Mouse (Mus musculus): ENCODE data around the gene Dvl1. TPM values are rescaled to one million over a fixed set of nuclear protein-coding genes. Genes with fewer than 3 reads are reported as not detected.

Dvl1 gene
- polyA plus RNA-seq, 1 experiment: 123 TPM

GRCm38 (mm10) chr4:155883587-155883986, 36.4 kb downstream of the Dvl1 start:
- TF ChIP-seq POLR2A (IDR thresholded peaks at IDR 0.05; ENCODE audit: low read depth, low read length) (no peak), CTCF (conservative IDR thresholded peaks at IDR 0.05; ENCODE audit: insufficient read depth, insufficient read length, low read depth, low read length) (no peak)
- WGBS: 68% methylated on average over 3 of the region's 3 CpGs
- Histone ChIP-seq H3K4me3 (ENCODE audit: insufficient read depth, low read depth, low read length) (no peak overlapping the region), H3K36me3 (ENCODE audit: control insufficient read depth, insufficient read depth, low read length) (no peaks in the 10 kb centered on the region), H3K27me3 (replicated peaks; ENCODE audit: control insufficient read depth, insufficient read depth, low read length) (no peaks in the 10 kb centered on the region), H3K27ac (ENCODE audit: insufficient read depth, low read depth, low read length) (peak overlapping the region; percentile 76), H3K4me1 (ENCODE audit: control insufficient read depth, insufficient read depth, low read length) (no peaks in the 10 kb centered on the region)
- DNase-seq: peak; percentile 54

- Histone ChIP-seq H3K27ac (ENCODE audit: insufficient read depth, low read depth, low read length) (no peak overlapping the region), H3K36me3 (ENCODE audit: control insufficient read depth, insufficient read depth, low read length) (no peaks in the 10 kb centered on the region), H3K27me3 (replicated peaks; ENCODE audit: control insufficient read depth, insufficient read depth, low read length) (no peaks in the 10 kb centered on the region), H3K4me1 (ENCODE audit: control insufficient read depth, insufficient read depth, low read length) (no peaks in the 10 kb centered on the region), H3K4me3 (ENCODE audit: insufficient read depth, low read depth, low read length) (no peak overlapping the region)
- 93% methylated on average over 5 of the region's 5 CpGs for WGBS
- no peak for DNase-seq
- no peak for TF ChIP-seq CTCF (conservative IDR thresholded peaks at IDR 0.05; ENCODE audit: insufficient read depth, insufficient read length, low read depth, low read length)
- no peak for TF ChIP-seq POLR2A (IDR thresholded peaks at IDR 0.05; ENCODE audit: low read depth, low read length)
Observed at GRCm38 (mm10) chr4:155886330-155886729, 39.1 kb downstream of the Dvl1 start.

- no peak for DNase-seq
- WGBS: 88% methylated on average over 10 of the region's 10 CpGs
- TF ChIP-seq CTCF (conservative IDR thresholded peaks at IDR 0.05; ENCODE audit: insufficient read depth, insufficient read length, low read depth, low read length) (no peak), POLR2A (IDR thresholded peaks at IDR 0.05; ENCODE audit: low read depth, low read length) (no peak)
- no peak overlapping the region for H3K27ac ChIP-seq (ENCODE audit: insufficient read depth, low read depth, low read length)
- peaks cover 2% of the 10 kb centered on the region; the same call in 1 of the 2 replicates for H3K4me1 ChIP-seq (ENCODE audit: control insufficient read depth, insufficient read depth, low read length)
- no peak overlapping the region for H3K4me3 ChIP-seq (ENCODE audit: insufficient read depth, low read depth, low read length)
- H3K27me3 ChIP-seq (replicated peaks; ENCODE audit: control insufficient read depth, insufficient read depth, low read length): no peaks in the 10 kb centered on the region
- no peaks in the 10 kb centered on the region for H3K36me3 ChIP-seq (ENCODE audit: control insufficient read depth, insufficient read depth, low read length)
Observed at GRCm38 (mm10) chr4:155887674-155888073, 40.5 kb downstream of the Dvl1 start.

- no peak overlapping the region for H3K27ac ChIP-seq (ENCODE audit: insufficient read depth, low read depth, low read length)
- no peaks in the 10 kb centered on the region for H3K27me3 ChIP-seq (replicated peaks; ENCODE audit: control insufficient read depth, insufficient read depth, low read length)
- no peaks in the 10 kb centered on the region for H3K36me3 ChIP-seq (ENCODE audit: control insufficient read depth, insufficient read depth, low read length)
- H3K4me3 ChIP-seq (ENCODE audit: insufficient read depth, low read depth, low read length): no peak overlapping the region
- H3K4me1 ChIP-seq (ENCODE audit: control insufficient read depth, insufficient read depth, low read length): peaks cover 5% of the 10 kb centered on the region; the same call in 1 of the 2 replicates
- DNase-seq: no peak
- WGBS: 92% methylated on average over 9 of the region's 9 CpGs
- no peak for TF ChIP-seq CTCF (conservative IDR thresholded peaks at IDR 0.05; ENCODE audit: insufficient read depth, insufficient read length, low read depth, low read length)
- no peak for TF ChIP-seq POLR2A (IDR thresholded peaks at IDR 0.05; ENCODE audit: low read depth, low read length)
Observed at GRCm38 (mm10) chr4:155888181-155888580, 41.0 kb downstream of the Dvl1 start.

- no peak for DNase-seq
- H3K36me3 ChIP-seq (ENCODE audit: control insufficient read depth, insufficient read depth, low read length): no peaks in the 10 kb centered on the region
- H3K27ac ChIP-seq (ENCODE audit: insufficient read depth, low read depth, low read length): no peak overlapping the region
- H3K27me3 ChIP-seq (replicated peaks; ENCODE audit: control insufficient read depth, insufficient read depth, low read length): no peaks in the 10 kb centered on the region
- H3K4me1 ChIP-seq (ENCODE audit: control insufficient read depth, insufficient read depth, low read length): peaks cover 7% of the 10 kb centered on the region; the same call in 1 of the 2 replicates
- no peak overlapping the region for H3K4me3 ChIP-seq (ENCODE audit: insufficient read depth, low read depth, low read length)
- 84% methylated on average over 5 of the region's 5 CpGs for WGBS
- TF ChIP-seq CTCF (conservative IDR thresholded peaks at IDR 0.05; ENCODE audit: insufficient read depth, insufficient read length, low read depth, low read length) (no peak), POLR2A (IDR thresholded peaks at IDR 0.05; ENCODE audit: low read depth, low read length) (no peak)
Observed at GRCm38 (mm10) chr4:155889316-155889715, 42.1 kb downstream of the Dvl1 start.

GRCm38 (mm10) chr4:155891011-155891471, 43.8 kb downstream of the Dvl1 start:
- TF ChIP-seq POLR2A (IDR thresholded peaks at IDR 0.05; ENCODE audit: low read depth, low read length) (no peak), CTCF (conservative IDR thresholded peaks at IDR 0.05; ENCODE audit: insufficient read depth, insufficient read length, low read depth, low read length) (no peak)
- Histone ChIP-seq H3K4me3 (ENCODE audit: insufficient read depth, low read depth, low read length) (peak overlapping the region; percentile 88), H3K27me3 (replicated peaks; ENCODE audit: control insufficient read depth, insufficient read depth, low read length) (no peaks in the 10 kb centered on the region), H3K4me1 (ENCODE audit: control insufficient read depth, insufficient read depth, low read length) (peaks cover 7% of the 10 kb centered on the region; the same call in 1 of the 2 replicates), H3K36me3 (ENCODE audit: control insufficient read depth, insufficient read depth, low read length) (no peaks in the 10 kb centered on the region), H3K27ac (ENCODE audit: insufficient read depth, low read depth, low read length) (no peak overlapping the region)
- peak; percentile 41 for DNase-seq
- WGBS: 1% methylated on average over 34 of the region's 34 CpGs

- Histone ChIP-seq H3K27ac (ENCODE audit: insufficient read depth, low read depth, low read length) (peak within 1 kb of the TSS; percentile 95), H3K4me3 (ENCODE audit: insufficient read depth, low read depth, low read length) (peak within 1 kb of the TSS; percentile 88), H3K4me1 (ENCODE audit: control insufficient read depth, insufficient read depth, low read length) (peaks cover 7% of the 10 kb centered on the region; the same call in 1 of the 2 replicates), H3K27me3 (replicated peaks; ENCODE audit: control insufficient read depth, insufficient read depth, low read length) (no peaks in the 10 kb centered on the region), H3K36me3 (ENCODE audit: control insufficient read depth, insufficient read depth, low read length) (no peaks in the 10 kb centered on the region)
- peak; percentile 98 for DNase-seq
- TF ChIP-seq POLR2A (IDR thresholded peaks at IDR 0.05; ENCODE audit: low read depth, low read length) (no peak), CTCF (conservative IDR thresholded peaks at IDR 0.05; ENCODE audit: insufficient read depth, insufficient read length, low read depth, low read length) (no peak)
- under 1% methylated on average over 52 of the region's 52 CpGs for WGBS
Observed at GRCm38 (mm10) chr4:155891551-155892001, 44.4 kb downstream of the Dvl1 start, which contains the start of the genes Pusl1 and Acap3. TSS of gene Pusl1 (minus strand) at chr4:155891781. TSS of gene Acap3 (plus strand) at chr4:155891822.

Data from kidney, adult 2 months (tissue).